Mouse (Mus musculus): ENCODE measurements at regions not wholly inside any gene's neighbourhood (a gene's known extent, or its start where the extent isn't known, plus 50 kb on each side); places are given as distances from the start of the nearest gene placed in this dataset.
A peak's percentile ranks its signal among the peaks of the same experiment; 100 is the strongest.

- DNase-seq = no peak
Measured at GRCm38 (mm10) chr5:128550736-128551135, 49.9 kb upstream of the Fzd10 start.

GRCm38 (mm10) chr5:128549811-128550210 is 50.8 kb upstream of the Fzd10 start:
- DNase-seq = no peak

DNA sequence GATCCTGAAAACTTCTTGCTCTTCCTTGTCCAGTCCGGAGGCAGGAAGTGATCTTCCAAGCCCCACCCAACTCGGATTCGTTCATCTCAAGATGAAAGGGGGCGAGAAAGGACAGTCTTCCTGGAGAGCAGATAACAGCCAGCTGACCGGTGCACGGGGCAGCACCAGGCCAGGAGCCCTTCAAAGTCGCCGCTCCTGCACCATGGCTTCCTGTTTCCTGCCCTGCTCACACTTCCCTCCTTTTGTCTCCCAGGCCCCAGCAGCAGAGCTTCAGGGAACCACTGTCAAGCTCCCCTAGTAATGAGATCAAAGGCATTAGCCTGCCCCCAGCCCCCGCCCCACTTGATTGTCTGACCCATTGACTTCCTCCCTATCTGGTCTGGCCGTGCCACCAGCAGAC is 58.6 kb upstream of the Fzd10 start:
- DNase-seq = no peak

DNA sequence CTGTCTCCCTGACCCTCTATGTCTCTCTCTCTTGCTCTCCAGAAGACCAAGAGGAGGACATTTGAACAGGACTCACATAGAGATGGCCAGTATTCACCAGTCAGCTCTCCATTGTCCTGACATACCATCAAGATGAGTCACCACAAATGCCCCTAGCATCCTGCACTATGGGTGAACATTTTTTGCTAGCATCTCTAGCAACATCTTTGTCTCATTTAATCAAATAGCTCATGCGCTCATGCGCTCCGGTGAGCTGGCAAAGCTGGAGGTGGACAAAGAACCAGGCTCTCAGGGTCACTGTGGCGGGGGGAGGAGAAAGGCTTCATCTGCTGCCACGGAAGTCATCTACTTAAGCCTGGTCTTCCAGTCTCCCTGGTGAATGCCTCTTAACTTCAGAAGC is 62.0 kb upstream of the Fzd10 start:
- DNase-seq = no peak

- DNase-seq = no peak
Measured at GRCm38 (mm10) chr5:128537218-128537617, 63.4 kb upstream of the Fzd10 start.

DNA sequence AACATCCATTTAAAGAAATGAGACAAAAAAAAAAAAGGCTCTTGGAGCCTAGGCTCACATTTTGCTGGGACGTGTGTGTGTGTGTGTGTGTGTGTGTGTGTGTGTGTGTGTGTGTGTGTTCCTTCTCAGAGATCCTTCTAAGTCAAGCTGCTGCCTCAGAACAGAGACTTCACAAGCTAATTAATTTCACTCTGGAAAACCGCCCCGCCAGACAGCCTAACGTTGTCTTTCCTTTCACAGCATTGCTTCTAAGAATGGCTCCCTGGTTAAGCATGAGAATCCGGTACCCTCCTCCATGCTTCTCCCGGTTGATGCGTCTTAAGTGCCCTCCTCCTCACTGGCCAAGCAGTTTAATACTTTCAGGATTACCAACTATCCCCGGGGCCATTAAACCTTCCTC is 64.3 kb upstream of the Fzd10 start:
- DNase-seq = no peak

GRCm38 (mm10) chr5:128527241-128527640 is 73.4 kb upstream of the Fzd10 start:
- no peak for DNase-seq

DNA sequence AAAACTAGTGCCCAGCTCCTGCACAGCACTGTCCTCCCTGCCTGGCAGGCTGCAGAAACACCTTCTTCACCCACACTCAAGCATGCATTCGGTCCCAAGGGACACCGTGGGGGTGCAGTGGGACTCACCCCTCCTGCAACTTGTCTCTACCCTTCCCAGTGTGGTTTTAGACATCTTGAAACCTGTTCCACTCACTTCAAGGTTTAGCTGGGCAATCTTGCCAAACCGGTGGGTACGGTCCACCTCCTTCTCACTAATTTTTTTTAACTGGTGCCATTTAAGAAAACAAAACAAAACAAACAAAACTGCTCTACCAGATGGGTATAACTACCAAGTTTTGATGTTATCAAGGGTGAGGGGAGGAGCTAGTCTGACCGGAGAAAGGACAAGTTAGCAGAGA is 74.2 kb upstream of the Fzd10 start:
- DNase-seq = no peak

- DNase-seq = no peak
Measured at GRCm38 (mm10) chr5:128524377-128525280, 76.0 kb upstream of the Fzd10 start.

DNA sequence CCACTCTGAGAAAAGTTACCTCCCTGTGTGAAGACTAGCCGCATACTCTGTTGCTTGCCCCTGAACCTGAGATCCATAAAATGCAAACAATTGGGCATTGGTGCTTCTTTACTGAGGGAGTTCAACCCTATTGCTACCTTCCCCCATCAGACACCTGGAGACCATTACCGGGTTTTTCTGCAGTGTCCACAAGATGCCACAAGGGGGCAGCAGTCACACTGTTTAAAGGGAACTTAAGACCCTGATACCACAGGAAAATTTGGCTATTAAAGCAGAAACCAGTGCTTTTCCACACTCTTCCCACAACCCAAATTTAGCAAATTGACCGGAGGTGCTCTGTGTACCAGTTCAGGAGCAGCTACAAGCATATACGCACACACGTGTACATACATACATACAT is 78.0 kb upstream of the Fzd10 start:
- DNase-seq = peak; percentile 23

DNA sequence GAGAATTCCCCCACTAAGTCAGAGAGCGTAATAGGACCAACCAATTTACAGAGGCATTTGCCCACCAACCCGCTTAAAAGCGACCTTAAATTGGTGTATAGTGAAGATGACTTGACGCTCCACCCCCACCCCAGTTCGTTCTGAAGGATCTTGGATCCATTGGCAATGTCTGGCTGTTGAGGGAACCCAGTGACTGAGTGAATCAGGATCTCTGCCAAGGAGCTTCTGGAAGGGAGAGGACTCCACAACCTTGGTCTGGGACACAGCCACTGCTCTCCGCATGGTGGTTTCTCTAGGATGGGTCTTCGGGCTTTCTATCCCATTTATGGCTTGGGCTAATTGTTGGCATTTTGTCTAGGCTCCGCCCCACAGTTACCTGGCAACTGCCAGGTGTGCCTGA is 83.3 kb upstream of the Fzd10 start:
- DNase-seq = no peak

DNA sequence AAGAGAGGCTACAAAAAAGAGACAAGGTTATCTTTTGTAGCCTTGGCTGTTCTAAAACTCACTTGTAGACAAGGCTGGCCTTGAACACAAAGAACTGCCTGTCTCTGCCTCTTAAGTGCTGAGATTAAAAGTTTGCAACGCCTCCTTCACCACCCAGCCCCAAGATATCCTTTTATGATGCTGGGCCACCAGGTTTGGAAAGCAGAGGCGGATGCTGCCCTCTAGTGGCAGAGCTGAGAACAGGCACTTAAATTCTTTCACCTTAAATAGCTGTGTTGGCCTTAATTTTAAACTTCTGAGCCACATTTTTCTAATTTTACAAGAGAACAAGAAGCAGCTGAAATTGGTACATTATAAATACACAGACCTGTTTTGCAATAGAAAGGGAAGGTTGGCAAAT is 82.5 kb upstream of the Tmem132d start:
- DNase-seq = no peak

DNA sequence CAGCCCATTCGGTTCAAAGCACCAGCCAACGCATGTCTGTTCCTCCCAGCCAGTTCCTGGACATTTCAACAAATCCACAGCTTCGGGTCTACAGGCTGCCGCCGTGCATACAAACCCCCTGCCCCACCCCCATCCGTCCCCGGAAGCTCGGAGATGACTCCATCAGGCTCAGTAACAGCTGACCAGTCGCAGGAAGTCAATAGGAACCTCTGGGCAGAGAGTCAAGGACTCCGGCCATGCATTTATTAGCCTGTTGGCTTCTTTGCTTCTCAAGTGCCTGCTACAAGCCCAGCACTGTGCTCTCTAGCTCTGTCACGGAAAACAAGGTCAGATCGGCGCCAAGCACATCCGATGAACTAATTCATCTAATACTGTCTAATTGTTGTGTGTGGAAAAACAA is 80.4 kb upstream of the Tmem132d start:
- no peak for DNase-seq

DNA sequence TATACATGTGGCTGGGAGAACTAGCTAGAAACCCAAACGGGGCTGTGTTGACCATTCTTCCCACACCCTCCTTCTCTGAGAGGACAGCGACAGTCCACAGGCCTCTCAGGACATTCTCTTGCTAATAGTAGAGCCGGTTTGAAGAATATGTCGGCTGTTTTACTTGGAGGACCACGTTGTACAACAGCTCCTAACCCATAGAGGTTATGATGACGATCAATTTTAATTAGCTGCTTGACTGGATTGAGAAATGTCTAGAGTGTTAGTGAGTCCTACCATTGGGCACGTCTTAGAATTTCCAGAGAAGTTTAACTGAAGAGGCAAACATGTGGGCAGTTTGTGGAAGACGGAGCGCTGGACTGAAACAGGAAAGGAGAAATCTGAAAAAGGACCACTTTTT is 79.7 kb upstream of the Tmem132d start:
- no peak for DNase-seq

DNA sequence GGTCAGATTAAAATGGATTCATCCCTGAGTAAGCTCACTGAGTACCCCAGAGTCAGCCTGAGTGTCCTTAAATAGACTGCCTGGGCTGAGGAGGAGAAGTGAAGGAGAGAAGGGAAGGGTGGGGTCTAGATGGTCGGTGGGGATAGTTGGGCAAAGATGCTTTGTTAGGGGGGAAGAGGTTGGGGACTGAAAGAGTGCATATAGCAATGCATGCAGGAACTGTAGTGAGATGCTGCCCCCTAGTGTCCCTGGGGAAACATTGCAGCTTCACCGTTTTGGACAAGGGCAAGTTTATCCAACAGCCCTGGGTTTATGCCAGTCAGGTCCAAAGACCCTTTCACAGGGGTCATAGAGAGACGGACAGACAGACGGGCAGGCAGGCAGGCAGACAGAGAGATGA is 71.6 kb upstream of the Tmem132d start:
- peak; percentile 23 for DNase-seq

GRCm38 (mm10) chr5:128499488-128499887 is 66.6 kb upstream of the Tmem132d start:
- DNase-seq = no peak

- DNase-seq = peak; percentile 19
Measured at GRCm38 (mm10) chr5:128499033-128499432, 66.2 kb upstream of the Tmem132d start.

- no peak for DNase-seq
Measured at GRCm38 (mm10) chr5:128492541-128492940, 59.7 kb upstream of the Tmem132d start.

DNA sequence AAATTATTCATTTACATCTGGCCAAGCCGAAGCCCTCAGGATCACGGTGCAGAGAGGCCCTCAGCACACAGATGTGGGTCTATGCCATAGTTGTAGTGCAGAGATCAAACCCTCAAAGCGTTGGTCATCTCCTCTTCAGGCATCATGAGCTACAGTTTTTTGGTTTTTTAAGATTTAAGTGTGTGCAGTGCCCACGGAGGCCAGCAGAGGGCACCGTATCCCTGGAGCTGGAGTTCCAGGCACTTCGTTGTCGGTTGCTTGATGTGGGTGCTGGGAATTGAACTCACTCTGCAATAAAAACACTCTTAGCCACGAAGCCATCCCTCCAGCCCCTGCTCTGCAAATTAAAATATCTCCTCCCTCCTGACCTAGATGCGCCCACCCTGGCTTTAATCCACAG is 58.3 kb upstream of the Tmem132d start:
- peak; percentile 5 for DNase-seq

- no peak for DNase-seq
Measured at GRCm38 (mm10) chr5:128488872-128489580, 56.1 kb upstream of the Tmem132d start.

- DNase-seq = no peak
Measured at GRCm38 (mm10) chr5:128487371-128487770, 54.5 kb upstream of the Tmem132d start.

GRCm38 (mm10) chr5:128484116-128484515 is 51.2 kb upstream of the Tmem132d start:
- no peak for DNase-seq

GRCm38 (mm10) chr5:128483441-128483810 is 50.5 kb upstream of the Tmem132d start:
- no peak for DNase-seq
